Comparison of ENCODE assay signal across 9 mouse cellular contexts in the genomic region with DNA sequence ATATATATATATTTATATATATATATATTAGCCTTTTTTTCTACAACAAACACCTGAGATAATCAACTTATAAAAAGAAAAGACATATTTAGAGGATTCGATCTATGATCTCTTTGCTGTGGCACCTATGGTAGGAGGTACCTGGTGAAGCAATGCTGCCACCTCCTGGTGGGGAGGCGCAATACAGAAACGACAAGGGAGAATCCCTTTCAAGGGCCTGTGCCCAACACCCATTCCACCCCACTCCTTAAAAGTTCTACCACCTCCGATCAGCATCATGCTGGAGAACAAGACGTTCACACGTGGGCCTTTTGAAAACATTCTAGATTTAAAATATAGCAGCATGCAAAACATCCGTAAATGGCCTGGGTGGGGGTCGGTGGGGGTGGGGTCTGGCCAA.
DNase-seq lines count a peak whose midpoint lies in the region; ATAC-seq and TF ChIP-seq lines count a peak whose summit lies in the region.
"Had no signal": no experiment of that assay in that cellular context is flagged by ENCODE, and none has a peak within 500 bp of the region (broad histone marks: within the 10 kb centered on the region; RNA-seq: fewer than 3 reads in every experiment).

No protein-coding gene starts in this region.

- no peaks in the 10 kb centered on the region for H3K9me3 ChIP-seq in heart, embryonic 12.5 days (replicated peaks)
- H3K9me3 ChIP-seq in heart, postnatal 0 days (replicated peaks; ENCODE audit: control insufficient read depth, low read length): no peaks in the 10 kb centered on the region
- H3K9me3 ChIP-seq: stomach, embryonic 15.5 days had no signal

- H3K9ac ChIP-seq in heart, embryonic 12.5 days: no peak overlapping the region
- H3K9ac ChIP-seq in heart, postnatal 0 days (replicated peaks; ENCODE audit: low read depth, low read length): no peak overlapping the region
- H3K9ac ChIP-seq: stomach, embryonic 15.5 days had no signal

- no peak overlapping the region for H3K27ac ChIP-seq in heart, embryonic 12.5 days (ENCODE audit: poor library complexity, severe bottlenecking)
- H3K27ac ChIP-seq in heart, postnatal 0 days (ENCODE audit: low read depth): no peak overlapping the region
- H3K27ac ChIP-seq: stomach, embryonic 15.5 days had no signal

- no peaks in the 10 kb centered on the region for H3K36me3 ChIP-seq in heart, embryonic 12.5 days
- H3K36me3 ChIP-seq in heart, postnatal 0 days (replicated peaks; ENCODE audit: control insufficient read depth, insufficient read depth, low read length): no peaks in the 10 kb centered on the region
- H3K36me3 ChIP-seq: stomach, embryonic 15.5 days had no signal

- H3K4me2 ChIP-seq in heart, embryonic 12.5 days: no peak overlapping the region
- H3K4me2 ChIP-seq in heart, postnatal 0 days (ENCODE audit: low read depth, low read length): no peak overlapping the region
- H3K4me2 ChIP-seq: stomach, embryonic 15.5 days had no signal

- 21% methylated on average over 8 of the region's 8 CpGs for WGBS in heart, embryonic 12.5 days
- WGBS in heart, postnatal 0 days: 26% methylated on average over 8 of the region's 8 CpGs

- no peaks in the 10 kb centered on the region for H3K4me1 ChIP-seq in heart, embryonic 12.5 days (replicated peaks)
- H3K4me1 ChIP-seq in heart, postnatal 0 days (ENCODE audit: control insufficient read depth, insufficient read depth): no peaks in the 10 kb centered on the region
- H3K4me1 ChIP-seq: stomach, embryonic 15.5 days had no signal

- no peaks in the 10 kb centered on the region for H3K27me3 ChIP-seq in heart, embryonic 12.5 days (replicated peaks)
- no peaks in the 10 kb centered on the region for H3K27me3 ChIP-seq in heart, postnatal 0 days (ENCODE audit: control insufficient read depth, insufficient read depth, low read length)
- H3K27me3 ChIP-seq: stomach, embryonic 15.5 days had no signal

- ATAC-seq in heart, embryonic 12.5 days (ENCODE audit: insufficient number of reproducible peaks, low FRiP score): no peak
- no peak for ATAC-seq in heart, postnatal 0 days (ENCODE audit: insufficient read depth, low read depth)
- ATAC-seq in megakaryocyte progenitor cell, adult 5-6 weeks (replicated peaks; ENCODE audit: poor library complexity): peak; percentile 86

- TF ChIP-seq CTCF in heart, postnatal 0 days (IDR thresholded peaks at IDR 0.05; ENCODE audit: low read depth): peak; percentile 76

- no peak overlapping the region for H3K4me3 ChIP-seq in heart, embryonic 12.5 days
- no peak overlapping the region for H3K4me3 ChIP-seq in heart, postnatal 0 days (ENCODE audit: low read depth, low read length)
- H3K4me3 ChIP-seq: stomach, embryonic 15.5 days had no signal

- DNase-seq in heart, adult 18-20 months: peak; percentile 17 to 64
- DNase-seq in Muller cell, postnatal 12 days (ENCODE audit: inconsistent ontology term): peak; percentile 66
- DNase-seq in embryo, embryonic 10 days (ENCODE audit: low spot score): peak; percentile 78
- peak; percentile 11 for DNase-seq in heart, postnatal 0 days (ENCODE audit: low spot score)
- DNase-seq in kidney, postnatal 4 days: peak; percentile 77 to 78
- DNase-seq in thymus, postnatal 0 days (ENCODE audit: low spot score): peak; percentile 33

- TF ChIP-seq EP300 in heart, postnatal 0 days (IDR thresholded peaks at IDR 0.05; ENCODE audit: low read depth): no peak

Comparison
In these comparisons a context has a peak if more than half of its experiments do, and no peak if none do; other contexts are left out.
1. DNase-seq: peak in every context shown above with its lines; median percentile 78 in embryo, embryonic 10 days; 78 in kidney, postnatal 4 days; 66 in Muller cell, postnatal 12 days; 40 in heart, adult 18-20 months; 33 in thymus, postnatal 0 days; 11 in heart, postnatal 0 days.